Mouse (Mus musculus): ENCODE measurements at regions not wholly inside any gene's neighbourhood (a gene's known extent, or its start where the extent isn't known, plus 50 kb on each side); places are given as distances from the start of the nearest gene placed in this dataset.

- DNase-seq (ENCODE audit: low spot score in 2 of 2), result peak in 1 of 2 experiments; percentile 2
These were observed 856.9 kb downstream of the Zpld1 start for GRCm38 (mm10) chr16:54440932-54441331.

GRCm38 (mm10) chr16:54406638-54407037 is 891.1 kb downstream of the Zpld1 start:
- no peak for DNase-seq (ENCODE audit: low spot score in 2 of 2)

- peak; percentile 38 to 52 for DNase-seq (ENCODE audit: low spot score in 2 of 2)
These were observed 913.8 kb downstream of the Zpld1 start for GRCm38 (mm10) chr16:54384019-54384418.

GRCm38 (mm10) chr16:54374990-54375389 is 922.8 kb downstream of the Zpld1 start:
- DNase-seq (ENCODE audit: low spot score in 2 of 2), result peak in 1 of 2 experiments; percentile 6

GRCm38 (mm10) chr16:54354423-54354822 is 943.4 kb downstream of the Zpld1 start:
- no peak for DNase-seq (ENCODE audit: low spot score in 2 of 2)

- no peak for DNase-seq (ENCODE audit: low spot score in 2 of 2)
These were observed 949.0 kb downstream of the Zpld1 start for GRCm38 (mm10) chr16:54348814-54349213.

GRCm38 (mm10) chr16:54346086-54346789 is 951.5 kb downstream of the Zpld1 start:
- no peak for DNase-seq (ENCODE audit: low spot score in 2 of 2)

All from right cerebral cortex, adult 2 months (tissue).